Mouse (Mus musculus): ENCODE measurements around the gene Fam161a.

GRCm38 (mm10) chr11:22995461-22995860 lies 11.9 kb upstream of the Fam161a start:
- TF ChIP-seq USF1 (IDR thresholded peaks at IDR 0.05; ENCODE audit: low read depth, low read length), result no peak
- TF ChIP-seq CHD2 (IDR thresholded peaks at IDR 0.05; ENCODE audit: low read length), result no peak
- TF ChIP-seq HCFC1 (IDR thresholded peaks at IDR 0.05; ENCODE audit: low read depth, low read length), result no peak
- no peak for TF ChIP-seq MAFK (IDR thresholded peaks at IDR 0.05; ENCODE audit: insufficient replicate concordance, low read length)
- no peak for TF ChIP-seq UBTF (IDR thresholded peaks at IDR 0.05; ENCODE audit: low read depth, low read length)
- no peak; the same call in 1 of the 2 replicates for TF ChIP-seq POLR2A (IDR thresholded peaks at IDR 0.05; ENCODE audit: low read depth, low read length)
- no peak for TF ChIP-seq MAX (IDR thresholded peaks at IDR 0.05; ENCODE audit: low read length)
- TF ChIP-seq RCOR1 (conservative IDR thresholded peaks at IDR 0.05; ENCODE audit: low read depth, low read length), result no peak

Measured in CH12.LX (cell line).